Mouse (Mus musculus) MN1 (cell line): ENCODE data around the gene Tmem184c.

Experiments used
- DNase-seq: peaks from one replicate; pipeline ENCODE4 v3.0.0-alpha.2; 2016; ENCODE audit warnings: low spot score

Gene Tmem184c

DNA sequence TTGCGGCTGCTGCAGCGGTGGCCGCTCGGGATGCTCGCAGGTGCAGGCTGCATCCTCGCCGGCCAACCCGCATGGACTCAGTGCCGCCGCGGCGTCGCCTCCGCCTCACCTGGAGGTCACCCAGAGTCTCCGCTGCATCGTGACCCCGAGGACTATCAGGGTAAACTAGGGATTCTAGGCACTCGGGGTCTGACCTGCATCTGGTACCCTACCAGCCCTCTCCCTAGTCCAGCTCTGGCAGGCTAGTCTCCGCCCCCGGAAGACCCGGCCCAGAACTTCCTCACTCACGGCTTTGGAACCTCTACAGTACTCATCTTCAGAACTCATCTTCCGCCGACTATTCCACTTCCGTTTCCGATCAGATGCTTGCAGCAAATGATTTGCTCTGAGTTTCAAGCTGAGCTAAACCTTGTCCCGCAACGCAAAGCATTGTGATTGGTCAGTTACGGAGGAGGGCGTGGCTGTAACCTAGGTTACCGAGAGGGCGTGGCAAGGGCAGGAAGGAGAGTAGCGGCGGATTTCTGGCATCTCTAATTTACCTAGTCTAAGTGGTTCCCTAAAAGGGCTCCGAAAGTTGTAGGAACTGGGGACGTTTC is at the start of gene Tmem184c:
Tmem184c (minus strand) TSS at position 325 of the 596 bp plus-strand sequence.
- DNase-seq = peak; percentile 99

DNA sequence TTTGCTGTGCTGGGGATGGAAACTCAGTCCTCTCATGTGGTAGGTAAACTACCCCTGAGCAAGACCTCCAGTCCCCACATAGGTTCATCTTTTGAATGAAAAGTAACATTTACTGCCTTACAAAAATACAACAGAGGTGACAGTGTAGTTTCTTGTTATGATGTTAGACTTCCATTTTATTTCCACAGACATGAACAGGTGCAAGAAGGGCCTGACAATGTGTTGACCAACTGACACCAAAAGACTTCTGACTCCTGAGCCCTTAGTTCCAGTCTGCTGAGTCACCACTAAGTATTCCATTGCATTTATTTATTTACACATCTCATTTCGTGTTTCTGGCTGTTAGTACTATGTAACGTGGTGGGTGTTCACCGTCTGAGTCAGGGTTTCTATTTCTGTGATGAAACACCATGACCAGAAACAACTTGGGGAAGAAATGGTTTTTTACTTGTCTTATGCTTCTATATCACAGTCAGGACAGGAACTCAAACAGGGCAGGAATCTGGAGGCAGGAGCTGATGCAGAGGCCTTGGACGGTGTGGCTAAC is 49.1 kb upstream of the Tmem184c start:
- no peak for DNase-seq

DNA sequence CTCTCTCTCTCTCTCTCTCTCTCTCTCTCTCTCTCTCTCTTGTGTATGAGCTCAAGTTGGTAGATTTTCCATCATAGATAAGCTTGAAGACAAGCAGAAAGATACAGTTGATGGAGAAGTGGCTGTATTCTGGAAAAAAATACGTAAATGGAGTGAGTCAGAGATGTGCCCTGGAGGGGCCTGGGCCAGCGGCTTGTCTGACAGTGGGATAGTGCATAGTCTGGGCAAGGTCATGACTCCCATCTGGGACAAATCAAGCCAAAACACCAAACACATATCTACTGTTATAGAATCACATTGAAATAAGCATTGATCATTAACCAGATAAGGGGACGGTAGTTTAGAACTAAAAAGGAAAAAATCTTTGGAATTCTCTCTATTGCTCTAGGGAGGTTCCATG is 47.9 kb upstream of the Tmem184c start:
- DNase-seq = no peak

DNA sequence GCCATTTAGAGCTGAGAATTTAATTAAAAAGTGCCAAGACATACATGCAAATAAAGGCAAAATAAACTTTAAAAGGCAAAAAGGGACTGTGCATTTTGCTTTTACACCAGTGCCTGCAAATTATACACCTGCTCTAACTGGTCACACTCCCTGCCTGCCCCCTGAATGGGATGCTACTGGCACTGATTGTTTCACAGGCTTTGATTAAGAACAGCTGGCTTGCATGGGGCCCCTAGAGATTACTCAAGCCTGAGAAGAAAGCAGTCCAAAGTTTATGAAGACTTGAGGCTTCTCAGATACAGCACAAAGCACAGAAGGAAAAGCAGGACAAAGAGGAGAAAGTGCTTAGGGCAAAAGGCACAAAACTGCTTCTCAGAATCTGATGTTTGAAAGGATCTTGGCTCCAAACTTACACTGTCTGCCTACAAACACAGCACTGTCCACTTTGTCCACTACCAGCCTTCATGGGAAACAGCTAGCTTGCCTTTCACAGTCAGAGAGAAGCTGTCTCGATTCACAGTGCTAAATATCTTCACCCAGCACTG is 40.2 kb upstream of the Tmem184c start:
- DNase-seq = no peak

DNA sequence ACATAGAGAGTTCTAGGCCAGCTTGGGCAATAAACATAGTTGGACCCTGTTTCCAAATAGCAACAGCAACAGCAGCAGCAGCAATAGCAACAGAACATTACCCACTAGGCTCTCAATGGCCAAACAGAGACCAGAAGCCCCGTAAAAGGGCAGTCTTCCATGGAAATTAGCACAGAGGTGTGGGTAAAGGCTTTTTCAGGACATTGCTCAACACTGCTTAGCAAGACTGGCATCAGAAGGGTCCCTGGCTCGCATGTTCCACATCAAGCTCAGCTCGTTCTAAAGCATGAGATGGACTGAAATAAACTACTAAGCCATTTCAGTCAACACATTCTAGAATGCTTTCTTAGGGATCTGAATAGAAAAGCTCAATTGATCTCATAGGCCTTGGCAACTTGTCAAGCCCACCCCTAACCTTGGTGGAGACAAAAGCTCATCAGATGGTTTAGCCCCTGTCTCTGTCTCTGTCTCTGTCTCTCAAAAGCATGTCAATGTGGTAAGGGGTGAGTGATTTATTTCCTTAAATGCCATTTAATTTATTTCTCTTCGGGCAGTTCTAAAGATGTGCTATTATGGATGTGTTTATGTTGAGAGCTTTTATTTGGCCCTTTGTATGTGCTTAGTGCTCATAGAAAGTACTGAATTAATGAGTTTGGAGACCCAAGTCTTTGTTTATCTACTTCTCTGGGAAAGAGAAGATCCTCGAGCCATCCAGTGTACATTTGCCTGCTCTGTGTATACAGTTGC is 29.8 kb upstream of the Tmem184c start:
- DNase-seq = no peak

DNA sequence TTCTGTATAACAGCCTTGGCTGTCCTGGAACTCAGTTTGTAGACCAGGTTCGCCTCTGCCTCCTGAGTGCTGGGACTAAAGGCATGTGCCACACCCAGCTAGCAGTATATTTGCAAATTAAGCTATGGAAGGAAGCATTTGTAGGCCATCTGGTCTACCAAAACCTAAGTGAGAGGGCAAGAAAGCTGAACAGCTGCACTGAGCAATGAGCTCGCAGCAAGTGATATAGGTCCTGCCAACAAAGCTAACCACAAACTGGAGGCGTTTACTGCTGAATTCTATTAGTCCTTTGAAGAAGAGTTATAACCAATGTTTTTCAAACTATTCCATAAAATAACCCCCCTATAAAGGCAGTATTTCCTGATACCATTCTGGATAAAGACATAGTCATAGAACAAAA is 27.1 kb upstream of the Tmem184c start:
- no peak for DNase-seq

DNA sequence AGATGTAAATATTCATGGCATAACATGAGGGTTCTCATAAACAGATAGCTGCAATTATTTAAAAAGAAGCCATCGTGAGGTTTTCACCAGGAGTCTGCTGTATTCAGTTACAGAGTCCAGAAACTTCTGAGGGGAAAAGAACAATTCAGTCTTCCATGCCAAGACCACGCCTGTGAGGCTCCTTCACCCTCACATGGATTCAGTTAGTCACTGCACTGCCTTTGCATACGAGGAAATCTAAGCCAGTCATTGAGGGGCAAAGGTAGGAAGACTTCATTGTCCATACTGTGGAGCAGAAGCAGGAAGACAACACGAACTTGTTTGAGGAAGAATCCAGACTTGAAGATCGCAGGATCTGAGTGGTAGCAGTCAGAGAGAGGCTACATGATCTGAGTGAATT is 23.5 kb upstream of the Tmem184c start:
- DNase-seq = no peak

DNA sequence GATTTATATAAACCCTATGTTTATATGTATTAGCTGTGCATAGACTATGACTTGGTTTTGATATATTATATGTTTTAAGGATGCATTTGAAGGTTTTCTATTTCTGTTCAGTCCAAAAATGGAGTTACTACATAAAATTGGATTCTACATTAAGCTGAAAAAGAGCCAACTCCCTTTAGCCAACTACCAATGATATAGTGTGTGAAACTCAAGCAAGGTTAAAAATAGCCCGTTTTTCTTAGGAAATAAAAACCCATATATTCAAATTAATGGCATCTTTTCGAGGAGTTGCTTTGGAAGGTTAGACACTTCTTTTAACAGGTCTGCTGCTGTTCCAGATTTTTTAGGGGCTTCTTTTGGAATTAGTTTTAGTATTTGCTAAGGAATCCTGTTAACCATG is 22.7 kb upstream of the Tmem184c start:
- no peak for DNase-seq

DNA sequence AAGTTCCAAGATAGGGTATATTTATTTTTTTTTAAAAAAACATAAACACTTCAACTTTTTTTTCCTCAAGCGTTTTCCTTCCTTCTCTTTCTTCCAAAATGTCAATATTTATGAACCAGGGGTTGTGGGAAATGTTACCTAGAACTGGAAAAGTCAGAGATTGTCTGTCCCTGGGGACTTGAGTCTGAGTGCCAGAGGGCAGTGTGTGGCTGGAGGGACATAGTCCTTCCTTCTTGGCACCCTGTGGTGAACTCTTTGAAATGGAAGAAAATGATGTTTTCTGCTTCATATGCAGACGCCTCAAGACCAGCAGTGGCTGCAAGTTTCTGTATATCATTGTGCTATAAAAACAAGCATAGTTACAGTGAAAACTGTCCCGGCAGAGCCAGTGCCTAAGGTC is 20.2 kb upstream of the Tmem184c start:
- no peak for DNase-seq

DNA sequence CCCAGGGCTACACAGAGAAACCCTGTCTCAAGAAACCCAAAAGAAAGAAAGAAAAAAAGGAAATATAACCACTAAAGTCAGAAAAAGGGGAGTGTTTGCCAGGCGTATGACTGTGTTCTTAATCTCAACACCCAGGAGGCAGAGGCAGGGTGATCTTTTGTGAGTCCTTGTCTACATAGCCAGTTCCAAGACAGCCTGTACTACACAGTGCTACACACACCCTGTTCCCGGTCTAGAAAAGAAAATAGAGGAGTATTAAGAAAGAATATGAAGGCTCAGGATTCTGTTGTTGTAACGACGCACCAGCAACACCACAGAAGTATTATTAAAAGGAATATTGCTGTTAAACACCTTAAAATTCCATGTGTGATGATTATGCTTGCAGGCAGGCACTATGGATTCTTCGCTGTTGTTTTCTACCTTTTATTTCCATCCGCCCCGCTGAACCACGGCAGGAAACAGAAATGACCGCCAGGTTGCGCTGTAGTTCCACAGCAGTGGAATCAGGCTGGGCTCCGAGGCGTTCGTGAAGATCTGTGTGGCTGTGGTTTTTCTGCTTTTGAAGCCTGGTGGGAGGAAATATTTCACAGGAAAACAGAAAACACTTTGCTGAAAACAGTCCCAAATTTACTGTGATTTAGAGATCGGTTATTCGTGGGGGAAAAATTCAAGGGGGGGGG is 19.5 kb upstream of the Tmem184c start:
- DNase-seq = peak; percentile 69

DNA sequence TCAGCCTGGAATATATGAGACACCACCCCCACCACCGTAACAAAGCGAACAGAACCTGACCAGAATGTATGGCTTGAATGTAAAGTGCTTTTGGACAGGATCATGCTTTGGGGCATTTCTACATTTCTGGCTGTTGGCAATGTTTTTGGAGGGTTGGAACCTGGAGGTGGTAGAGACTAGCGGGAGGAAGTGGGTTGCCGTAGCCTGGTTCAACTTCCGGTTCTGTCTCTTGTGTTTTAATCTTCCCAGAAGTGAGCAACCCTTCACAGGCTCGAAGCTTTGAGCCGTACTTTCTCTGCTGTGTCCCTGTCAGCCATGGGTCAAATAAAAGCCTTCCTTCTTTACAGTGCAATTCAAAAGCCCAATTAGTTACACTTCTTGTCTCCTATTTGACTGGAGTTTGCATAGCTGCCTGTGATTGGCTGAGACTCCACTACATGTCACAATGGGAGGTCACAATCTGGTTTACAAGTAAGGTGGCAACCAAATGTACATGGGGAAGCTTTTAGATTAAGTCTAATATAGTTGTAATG is 13.2 kb upstream of the Tmem184c start:
- DNase-seq = no peak

DNA sequence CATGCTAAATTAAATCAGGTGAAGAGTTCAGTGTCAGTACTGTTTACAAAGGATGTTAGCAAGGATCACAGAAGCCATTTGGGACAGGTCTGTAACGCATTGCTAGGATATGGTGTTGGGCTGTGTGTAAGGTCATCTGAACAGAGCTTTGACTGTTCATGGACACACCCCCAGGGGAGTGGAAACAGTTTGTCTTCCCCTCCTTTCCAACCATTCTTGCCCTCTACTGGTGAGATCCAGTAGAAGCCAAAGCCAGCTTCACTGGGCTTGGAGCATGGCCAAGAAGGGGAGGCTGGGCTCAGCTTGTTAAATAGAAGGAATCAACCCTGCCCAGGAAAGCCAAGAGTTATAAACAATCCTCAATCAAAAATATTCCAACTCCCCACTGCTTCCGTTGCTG is 7.4 kb upstream of the Tmem184c start:
- peak; percentile 66 for DNase-seq

DNA sequence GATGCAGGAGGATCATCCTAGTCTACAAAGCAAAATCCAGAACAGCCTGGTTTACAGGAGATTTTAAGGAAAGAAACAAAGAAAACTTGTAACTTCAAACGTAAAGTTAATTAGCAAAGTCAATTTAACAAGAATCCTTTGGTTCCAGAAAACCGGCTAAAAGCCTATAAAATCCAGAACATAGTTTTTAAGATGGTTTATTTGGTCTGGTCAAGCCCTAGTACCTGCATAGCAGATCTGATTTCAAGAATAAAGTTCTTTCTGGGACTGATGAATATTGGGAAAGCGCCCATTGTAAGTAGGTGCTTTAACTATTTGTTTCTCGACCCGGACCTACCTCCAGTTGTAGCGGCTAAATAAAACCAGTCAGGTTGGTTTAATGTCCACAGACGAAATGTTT is 877 bp downstream of the Tmem184c start:
- no peak for DNase-seq

DNA sequence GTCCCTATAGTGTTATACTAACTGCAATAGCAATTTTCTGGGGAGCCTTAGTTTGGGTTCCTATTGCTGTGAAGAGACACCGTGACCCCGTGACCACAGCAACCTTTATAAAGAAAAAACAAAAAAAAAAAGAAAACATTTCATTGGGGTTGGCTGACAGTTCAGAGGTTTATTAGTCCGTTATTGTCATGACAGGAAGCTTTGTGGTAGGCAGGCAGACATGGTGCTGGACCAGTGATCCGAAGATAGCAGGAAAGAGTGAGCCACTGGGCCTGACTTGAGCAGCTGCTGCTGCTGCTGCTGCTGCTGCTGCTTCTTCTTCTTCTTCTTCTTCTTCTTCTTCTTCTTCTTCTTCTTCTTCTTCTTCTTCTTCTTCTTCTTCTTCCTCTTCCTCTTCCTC is 26.3 kb downstream of the Tmem184c start:
- no peak for DNase-seq

DNA sequence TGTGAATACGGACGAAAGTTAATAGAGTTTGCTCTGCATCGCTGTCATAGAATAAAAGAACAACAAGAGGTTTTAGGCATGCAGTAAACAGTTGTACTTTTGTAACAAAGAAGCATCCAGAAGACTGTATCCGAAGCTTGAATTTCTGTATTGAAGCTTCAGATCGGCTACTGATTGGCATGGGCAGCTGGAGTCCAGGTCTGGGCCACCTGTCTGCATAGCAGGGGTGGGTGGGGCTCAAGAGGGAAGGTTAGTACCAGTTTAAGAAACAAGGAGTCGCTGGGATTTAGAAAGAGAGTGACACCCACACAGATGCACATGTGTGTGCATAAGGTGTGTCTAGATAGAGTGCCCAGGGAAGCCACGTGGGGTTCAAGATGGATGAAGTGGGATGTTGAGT is 32.8 kb downstream of the Tmem184c start:
- no peak for DNase-seq

DNA sequence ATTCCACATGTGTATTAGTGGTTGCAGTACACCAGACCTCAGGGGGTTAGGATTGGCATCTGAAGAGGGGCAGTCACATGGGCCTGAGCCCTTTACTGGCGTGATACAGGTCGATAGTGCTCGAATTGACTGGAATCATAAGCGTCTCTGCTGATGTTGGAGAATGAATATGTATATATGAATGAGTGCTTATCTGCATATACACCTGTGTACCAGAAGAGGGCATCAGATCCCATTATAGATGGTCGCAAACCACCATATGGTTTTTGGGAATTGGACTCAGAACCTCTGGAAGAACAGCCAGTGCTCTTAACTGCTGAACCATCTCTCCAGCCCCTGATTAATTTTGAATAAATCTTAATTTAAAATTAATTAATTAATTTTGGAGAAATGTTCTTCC is 36.3 kb downstream of the Tmem184c start:
- no peak for DNase-seq

DNA sequence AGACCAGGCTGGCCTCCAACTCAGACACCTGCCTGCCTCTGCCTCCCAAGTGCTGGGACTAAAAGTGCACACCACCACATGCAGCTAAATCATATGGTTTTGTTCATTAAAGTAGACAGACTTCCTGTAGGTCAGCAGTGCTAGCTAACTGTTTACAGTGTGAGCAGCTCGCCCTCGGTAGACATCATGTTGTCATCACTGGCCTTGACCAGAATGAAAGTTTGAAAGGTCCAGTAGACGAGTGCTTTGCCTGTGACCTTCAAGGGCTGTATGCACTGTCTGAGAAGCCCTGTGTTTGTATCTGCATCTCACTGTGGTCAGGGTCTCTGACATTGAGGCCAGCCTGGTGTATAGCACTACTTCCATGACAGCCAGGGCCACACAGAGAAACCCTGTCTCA is 49.1 kb downstream of the Tmem184c start:
- no peak for DNase-seq

DNA sequence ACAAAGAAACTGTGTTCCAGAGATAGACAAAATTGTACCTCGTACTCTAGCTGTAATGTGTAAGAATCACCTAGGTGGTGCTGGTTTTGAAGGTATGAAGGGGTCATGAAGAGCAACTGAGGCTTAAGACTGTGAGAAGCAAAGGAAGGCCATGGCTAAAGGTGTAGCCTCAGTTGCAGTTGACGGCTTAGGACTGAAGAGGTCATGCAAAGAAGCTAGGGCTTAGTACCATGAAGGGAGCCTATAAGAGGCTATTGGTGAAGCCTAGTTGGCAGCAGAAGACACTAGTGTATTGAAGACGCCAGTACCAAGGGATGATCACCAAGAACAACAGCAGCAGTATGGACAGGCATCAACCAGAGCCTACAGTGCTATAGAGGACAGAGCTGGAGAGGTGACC is 58.0 kb downstream of the Tmem184c start:
- DNase-seq = no peak

DNA sequence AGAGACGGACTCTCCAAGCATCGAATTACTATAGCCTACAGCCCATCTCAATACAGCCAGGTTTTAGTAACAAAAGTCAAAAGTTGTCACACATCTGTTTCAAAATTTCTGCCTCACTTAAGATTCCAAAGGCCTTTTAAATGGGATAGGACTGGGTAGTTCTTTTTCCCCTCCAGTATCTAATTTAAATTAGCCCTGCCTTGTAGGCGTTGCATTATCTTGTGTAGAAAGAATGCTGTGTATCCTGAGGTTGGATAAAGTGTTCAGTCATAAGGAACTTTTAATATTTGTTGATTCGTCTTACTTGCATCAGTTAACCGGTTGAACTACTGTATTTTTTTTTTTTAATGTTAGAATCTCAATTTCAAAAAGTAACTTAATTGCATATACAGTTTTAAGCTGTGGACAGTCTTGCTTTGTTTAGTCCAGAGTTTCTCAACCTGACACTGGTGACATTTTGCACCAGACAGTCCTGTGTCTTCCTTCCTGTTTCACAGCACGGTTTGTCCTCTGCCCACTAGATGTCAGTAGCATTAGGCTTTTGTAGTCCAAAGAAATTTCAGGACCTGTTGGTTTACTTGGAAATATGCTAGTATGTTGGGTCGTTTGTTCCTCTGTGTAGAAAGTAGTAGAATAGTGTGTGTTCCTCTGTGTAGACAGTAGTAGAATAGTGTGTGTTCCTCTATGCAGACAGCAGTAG is 60.5 kb downstream of the Tmem184c start:
- DNase-seq = peak; percentile 70

DNA sequence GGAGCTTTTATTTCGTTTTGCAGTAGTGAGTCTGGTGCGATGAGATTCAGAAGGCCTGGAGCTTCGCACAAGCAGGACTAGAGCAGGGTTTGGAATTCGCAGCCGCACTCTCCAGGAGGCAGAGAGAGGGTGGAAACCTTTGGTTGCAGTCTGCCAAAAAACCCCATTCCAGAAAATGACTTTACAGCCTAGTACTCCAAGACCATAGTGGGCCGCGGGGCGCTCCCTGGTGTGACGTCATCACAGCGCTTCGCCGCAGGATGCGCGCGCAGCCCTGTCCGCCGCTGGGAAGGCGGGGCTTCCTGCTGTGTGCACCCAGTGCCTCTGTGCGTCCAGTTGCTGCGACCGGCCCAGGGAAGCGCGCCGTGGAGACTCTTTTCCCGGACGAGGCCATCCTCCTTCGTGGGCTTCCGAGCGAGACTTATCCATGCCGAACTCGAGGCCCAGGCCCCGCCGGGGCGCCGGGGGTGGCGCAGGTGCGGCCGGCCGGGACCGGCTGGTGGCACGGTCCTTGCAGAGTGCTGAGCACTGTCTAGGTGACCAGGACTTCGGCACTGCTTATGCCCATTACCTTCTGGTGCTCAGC is 61.3 kb downstream of the Tmem184c start, which contains the start of gene Prmt9:
Prmt9 (plus strand) TSS at position 277 of the 586 bp plus-strand sequence.
- peak; percentile 96 for DNase-seq
